Mouse (Mus musculus): ENCODE measurements around the gene Olfr1457. TPM values are rescaled to one million over a fixed set of nuclear protein-coding genes. Genes with fewer than 3 reads are reported as not detected.

Olfr1457 gene
- total RNA-seq (2021): not detected
- long read RNA-seq: 0 reads

GRCm38 (mm10) chr19:13097791-13098190 is at the start of gene Olfr1457:
TSS of gene Olfr1457 (minus strand) at chr19:13097891.
- no peak for DNase-seq (ENCODE audit: low spot score in 2 of 2)

GRCm38 (mm10) chr19:13106675-13107074 is 9.0 kb upstream of the Olfr1457 start, which contains the start of gene Olfr1458:
TSS of gene Olfr1458 (minus strand) at chr19:13106775.
- no peak for DNase-seq (ENCODE audit: low spot score in 2 of 2)

GRCm38 (mm10) chr19:13093908-13094307 is 3.8 kb downstream of the Olfr1457 start:
- no peak for DNase-seq (ENCODE audit: low spot score in 2 of 2)

- DNase-seq (ENCODE audit: low spot score in 2 of 2): no peak
These were observed 37.4 kb downstream of the Olfr1457 start, which contains the start of gene Olfr1454 for GRCm38 (mm10) chr19:13060310-13060709. TSS of gene Olfr1454 (plus strand) at chr19:13060610.

Other genes with a start within 250 kb of the Olfr1457 start
- not detected for gene Olfr1444, start 240.6 kb downstream of the Olfr1457 start, total RNA-seq (2021)
- not detected for gene Olfr1445, start 214.0 kb downstream of the Olfr1457 start, total RNA-seq (2021)
- not detected for gene Olfr1446, start 204.4 kb downstream of the Olfr1457 start, total RNA-seq (2021)
- not detected for gene Olfr1447, start 194.1 kb downstream of the Olfr1457 start, total RNA-seq (2021)
- not detected for gene Olfr1448, start 173.5 kb downstream of the Olfr1457 start, total RNA-seq (2021)
- gene Olfr1449, start 167.1 kb downstream of the Olfr1457 start, total RNA-seq (2021): not detected
- gene Olfr1450, start 147.6 kb downstream of the Olfr1457 start, total RNA-seq (2021): not detected
- gene Olfr1451, start 102.9 kb downstream of the Olfr1457 start, total RNA-seq (2021): not detected
- gene Olfr1453, start 69.6 kb downstream of the Olfr1457 start, total RNA-seq (2021): not detected
- gene Olfr1454, start 37.3 kb downstream of the Olfr1457 start, total RNA-seq (2021): not detected
- not detected for gene Olfr1458, start 8.9 kb upstream of the Olfr1457 start, total RNA-seq (2021)
- gene Olfr1459, start 51.7 kb upstream of the Olfr1457 start, total RNA-seq (2021): under 1 TPM; 0.22 to 0.23 TPM
- not detected for gene Olfr1461, start 65.1 kb upstream of the Olfr1457 start, total RNA-seq (2021)
- not detected for gene Olfr1462, start 87.8 kb upstream of the Olfr1457 start, total RNA-seq (2021)
- not detected for gene Olfr1463, start 133.4 kb upstream of the Olfr1457 start, total RNA-seq (2021)
- not detected for gene Olfr1465, start 217.7 kb upstream of the Olfr1457 start, total RNA-seq (2021)
- not detected for gene Olfr1466, start 241.0 kb upstream of the Olfr1457 start, total RNA-seq (2021)